Mouse (Mus musculus) heart, adult 10 weeks (tissue): ENCODE measurements around the gene Susd2. TPM values are rescaled to one million over a fixed set of nuclear protein-coding genes. Genes with fewer than 3 reads are reported as not detected.

ENCODE experiments used
- polyA plus RNA-seq: library from polyadenylated mRNA; stranded (reverse); fragments of 350-450 nt; fragmentation: Illumina TruSeq; extraction: RNeasy Lipid Tissue Mini Kit (QIAGEN cat#74804); gene quantifications from one replicate; pipeline ENCODE4 v1.2.3, GENCODE M21; 2014; ENCODE audit warnings: low read depth, low replicate concordance

The Susd2 gene
- polyA plus RNA-seq = 2.1 TPM

DNA sequence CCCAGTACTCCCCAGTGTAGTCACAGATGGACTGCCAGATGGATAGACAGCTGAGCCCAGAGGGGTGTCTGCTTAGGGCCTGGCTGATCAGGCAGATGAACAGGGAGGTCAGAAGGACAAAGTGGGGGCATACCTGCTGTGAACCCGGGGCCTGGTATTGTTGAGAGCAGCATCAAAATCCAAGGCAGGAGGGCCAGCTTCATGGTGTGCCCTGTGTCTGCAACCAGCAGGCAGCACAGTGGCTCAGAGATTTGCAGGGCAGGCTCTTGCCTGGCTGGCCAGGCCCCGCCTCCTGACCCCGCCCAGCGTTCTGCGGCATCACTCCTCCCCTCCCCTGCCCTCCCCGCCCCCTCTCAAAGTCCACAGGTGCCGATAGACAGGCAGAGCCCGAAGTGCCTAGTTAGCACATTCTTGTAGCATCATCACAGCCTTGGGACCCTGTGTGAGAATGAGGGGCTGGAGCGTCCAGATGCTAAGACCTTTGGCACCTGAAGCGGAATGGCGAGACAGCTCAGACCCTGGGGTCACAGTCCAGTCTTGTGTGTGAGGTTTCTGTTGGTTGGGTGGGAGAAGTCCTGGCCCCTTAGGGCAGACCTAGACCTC lies at the start of gene Susd2:
Susd2 (minus strand) TSS at position 268 of the 603 bp plus-strand sequence.

DNA sequence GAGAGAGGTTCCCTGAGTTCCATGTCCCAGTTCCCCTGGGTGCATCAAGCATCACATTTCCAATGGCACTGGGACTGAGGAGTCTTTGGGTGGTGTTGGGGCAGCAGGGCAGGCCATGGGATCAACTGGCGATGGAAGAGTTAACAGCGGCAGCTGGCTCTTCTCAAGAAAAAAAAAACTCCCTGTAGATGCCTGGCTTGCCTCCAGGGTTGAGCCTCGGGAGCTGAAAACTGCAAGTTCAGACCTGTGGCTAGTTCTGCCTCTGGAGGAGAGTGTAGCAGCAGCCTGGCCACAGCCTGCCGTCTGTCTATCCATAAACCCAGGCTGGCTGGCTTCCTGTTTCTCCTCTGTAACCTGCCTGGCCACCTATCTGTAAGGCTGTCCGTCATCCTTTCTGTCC lies 54.7 kb downstream of the Susd2 start, which contains the start of gene Ggt5:
Ggt5 (plus strand) TSS at position 212 of the 400 bp plus-strand sequence.

Other genes with a start within 250 kb of the Susd2 start
- gene Upb1, start 242.9 kb downstream of the Susd2 start, polyA plus RNA-seq = 0.76 TPM
- gene Snrpd3, start 126.5 kb downstream of the Susd2 start, polyA plus RNA-seq = 83.8 TPM
- 39.0 TPM for gene Gucd1, start 126.0 kb downstream of the Susd2 start, polyA plus RNA-seq
- 1.2 TPM for gene Lrrc75b, start 83.7 kb downstream of the Susd2 start, polyA plus RNA-seq
- not detected for gene Ggt1, start 82.4 kb downstream of the Susd2 start, polyA plus RNA-seq
- 6.0 TPM for gene Ggt5, start 54.7 kb downstream of the Susd2 start, polyA plus RNA-seq
- gene Cabin1, start 120.3 kb upstream of the Susd2 start, polyA plus RNA-seq = 16.5 TPM
- gene Ddt, start 129.4 kb upstream of the Susd2 start, polyA plus RNA-seq = 148 TPM
- not detected for gene Gm20441, start 136.9 kb upstream of the Susd2 start, polyA plus RNA-seq
- 4.7 TPM for gene Gstt3, start 137.4 kb upstream of the Susd2 start, polyA plus RNA-seq
- 37.9 TPM for gene Gstt1, start 154.6 kb upstream of the Susd2 start, polyA plus RNA-seq
- gene Gstt4, start 178.5 kb upstream of the Susd2 start, polyA plus RNA-seq = not detected
- gene Gstt2, start 193.4 kb upstream of the Susd2 start, polyA plus RNA-seq = 20.2 TPM
- gene Mif, start 216.2 kb upstream of the Susd2 start, polyA plus RNA-seq = 174 TPM
- gene Derl3, start 249.4 kb upstream of the Susd2 start, polyA plus RNA-seq = 0.73 TPM